In genomic region chr11:5787671-5788055, GRCm38 (mm10) we compare ENCODE assay signal across 9 mouse cellular contexts. TPM values are rescaled to one million over a fixed set of nuclear protein-coding genes. Genes with fewer than 3 reads are reported as not detected.
DNase-seq lines count a peak whose midpoint lies in the region; ATAC-seq and TF ChIP-seq lines count a peak whose summit lies in the region.
"Had no signal": no experiment of that assay in that cellular context is flagged by ENCODE, and none has a peak within 500 bp of the region (broad histone marks: within the 10 kb centered on the region; RNA-seq: fewer than 3 reads in every experiment).

No protein-coding gene starts in this region.

- no peaks in the 10 kb centered on the region for H3K9me3 ChIP-seq in embryonic facial prominence, embryonic 15.5 days (replicated peaks)
- no peaks in the 10 kb centered on the region for H3K9me3 ChIP-seq in limb, embryonic 13.5 days

- H3K4me2 ChIP-seq in embryonic facial prominence, embryonic 15.5 days (replicated peaks), result peak overlapping the region; percentile 79
- H3K4me2 ChIP-seq in limb, embryonic 13.5 days (replicated peaks), result peak overlapping the region; percentile 90

- H3K9ac ChIP-seq in embryonic facial prominence, embryonic 15.5 days, result peak overlapping the region; percentile 83
- peak overlapping the region; percentile 85 for H3K9ac ChIP-seq in limb, embryonic 13.5 days

- H3K27me3 ChIP-seq in embryonic facial prominence, embryonic 15.5 days, result no peaks in the 10 kb centered on the region
- H3K27me3 ChIP-seq in limb, embryonic 13.5 days, result no peaks in the 10 kb centered on the region
- no peaks in the 10 kb centered on the region for H3K27me3 ChIP-seq in small intestine, adult 2 months (ENCODE audit: control insufficient read depth, insufficient read depth, low read length)

- no peak for ATAC-seq in embryonic facial prominence, embryonic 15.5 days (ENCODE audit: insufficient number of reproducible peaks, low FRiP score, low TSS enrichment, low read depth)
- ATAC-seq in limb, embryonic 13.5 days (ENCODE audit: low FRiP score, low read depth), result no peak
- no peak for ATAC-seq in erythroid progenitor cell, adult 5-6 weeks (replicated peaks; ENCODE audit: low FRiP score, poor library complexity, severe bottlenecking)

- WGBS in lung, adult 2 months, result 31% methylated on average over 8 of the region's 8 CpGs
- 36% methylated on average over 8 of the region's 8 CpGs for WGBS in embryonic facial prominence, embryonic 15.5 days
- 31% methylated on average over 8 of the region's 8 CpGs for WGBS in limb, embryonic 13.5 days
- WGBS in small intestine, adult 2 months, result 18% methylated on average over 8 of the region's 8 CpGs

- peak overlapping the region; percentile 71 for H3K4me3 ChIP-seq in lung, adult 2 months (replicated peaks; ENCODE audit: extremely low read depth, low read depth, low read length)
- peak overlapping the region; percentile 58 for H3K4me3 ChIP-seq in embryonic facial prominence, embryonic 15.5 days (replicated peaks)
- H3K4me3 ChIP-seq in limb, embryonic 13.5 days, result peak overlapping the region; percentile 78
- peak overlapping the region; percentile 88 for H3K4me3 ChIP-seq in small intestine, adult 2 months (ENCODE audit: low read depth, low read length)

- H3K36me3 ChIP-seq in embryonic facial prominence, embryonic 15.5 days, result peaks cover 19% of the 10 kb centered on the region
- H3K36me3 ChIP-seq in limb, embryonic 13.5 days, result peaks cover 12% of the 10 kb centered on the region
- peaks cover 16% of the 10 kb centered on the region for H3K36me3 ChIP-seq in small intestine, adult 2 months (ENCODE audit: control insufficient read depth, insufficient read depth, low read length)

- TF ChIP-seq POLR2A in lung, adult 2 months (IDR thresholded peaks at IDR 0.05; ENCODE audit: borderline replicate concordance, extremely low read depth, low read depth, low read length), result no peak
- no peak for TF ChIP-seq POLR2A in small intestine, adult 2 months (IDR thresholded peaks at IDR 0.05; ENCODE audit: low read depth, low read length)

- H3K27ac ChIP-seq in embryonic facial prominence, embryonic 15.5 days (replicated peaks), result peak overlapping the region; percentile 93
- peak overlapping the region; percentile 86; the same call in 1 of the 2 replicates for H3K27ac ChIP-seq in limb, embryonic 13.5 days
- peak overlapping the region; percentile 93 for H3K27ac ChIP-seq in small intestine, adult 2 months (ENCODE audit: insufficient read depth, low read depth, low read length)

- no peak for DNase-seq in lung, adult 2 months
- DNase-seq in lung, postnatal 10 days, result no peak
- no peak for DNase-seq in frontal cortex, adult 2 months (ENCODE audit: extremely low spot score in 1 of 2, low spot score in 1 of 2)
- DNase-seq in frontal cortex, postnatal 36 days (ENCODE audit: low spot score in 2 of 2), result no peak

- H3K4me1 ChIP-seq in lung, adult 2 months (ENCODE audit: control insufficient read depth, insufficient read depth, low read length), result peaks cover 3% of the 10 kb centered on the region; the same call in 1 of the 2 replicates
- H3K4me1 ChIP-seq in embryonic facial prominence, embryonic 15.5 days, result peaks cover 22% of the 10 kb centered on the region
- H3K4me1 ChIP-seq in limb, embryonic 13.5 days, result peaks cover 24% of the 10 kb centered on the region
- H3K4me1 ChIP-seq in small intestine, adult 2 months (ENCODE audit: control insufficient read depth, insufficient read depth, insufficient read length, low read length), result peaks cover 20% of the 10 kb centered on the region; the same call in 1 of the 2 replicates

- no peak for TF ChIP-seq CTCF in lung, adult 2 months (IDR thresholded peaks at IDR 0.05; ENCODE audit: insufficient read depth, low read length)
- no peak for TF ChIP-seq CTCF in small intestine, adult 2 months (IDR thresholded peaks at IDR 0.05; ENCODE audit: extremely low read depth, insufficient read length, insufficient replicate concordance, low read depth, low read length)

RNA-seq across cellular contexts. Expression of gene Dbnl, which starts 0.6 kb away (rescaled TPM):
- 69.8 and 91.4 TPM in 2 replicates for polyA plus RNA-seq in lung, adult 2 months (2012; rRNA removed)
- polyA plus RNA-seq in embryonic facial prominence, embryonic 15.5 days (2015; fragmentation: Nextera tagmentation; extraction: Ambion mirVana), result 118 and 128 TPM in 2 replicates
- 123 and 126 TPM in 2 replicates for polyA plus RNA-seq in limb, embryonic 13.5 days (2015; fragmentation: Nextera tagmentation; extraction: Ambion mirVana)
- polyA plus RNA-seq in small intestine, adult 2 months (2012; rRNA removed), result 60.0 and 109 TPM in 2 replicates
- 19.5 and 23.9 TPM in 2 replicates for total RNA-seq in erythroid progenitor cell, adult 5-6 weeks (2015; ENCODE audit: low replicate concordance)
- 23.1 and 26.2 TPM in 2 replicates for total RNA-seq in erythroid progenitor cell, adult 5-6 weeks (2017; ENCODE audit: low replicate concordance)
- 74.8 and 85.2 TPM in 2 replicates for polyA plus RNA-seq in frontal cortex, adult 2 months (2012; rRNA removed)

RNA-seq across cellular contexts. Expression of gene Pgam2, which starts 15.9 kb away (rescaled TPM):
- 14.4 and 79.5 TPM in 2 replicates for polyA plus RNA-seq in lung, adult 2 months (2012; rRNA removed)
- polyA plus RNA-seq in embryonic facial prominence, embryonic 15.5 days (2015; fragmentation: Nextera tagmentation; extraction: Ambion mirVana), result 71.2 and 107 TPM in 2 replicates
- 57.5 and 63.3 TPM in 2 replicates for polyA plus RNA-seq in limb, embryonic 13.5 days (2015; fragmentation: Nextera tagmentation; extraction: Ambion mirVana)
- 0.35 TPM in 1 of 2 replicates, not detected in the other for polyA plus RNA-seq in small intestine, adult 2 months (2012; rRNA removed)
- total RNA-seq in erythroid progenitor cell, adult 5-6 weeks (2015; ENCODE audit: low replicate concordance), result not detected in 2 replicates
- total RNA-seq in erythroid progenitor cell, adult 5-6 weeks (2017; ENCODE audit: low replicate concordance), result not detected in 2 replicates
- 9.4 and 11.0 TPM in 2 replicates for polyA plus RNA-seq in frontal cortex, adult 2 months (2012; rRNA removed)
- total RNA-seq: adrenal gland, postnatal 36 days had no signal

RNA-seq across cellular contexts. Expression of gene Urgcp, which starts 25.5 kb away (rescaled TPM):
- 21.5 and 21.9 TPM in 2 replicates for polyA plus RNA-seq in lung, adult 2 months (2012; rRNA removed)
- 29.4 and 30.1 TPM in 2 replicates for polyA plus RNA-seq in embryonic facial prominence, embryonic 15.5 days (2015; fragmentation: Nextera tagmentation; extraction: Ambion mirVana)
- 27.1 and 29.2 TPM in 2 replicates for polyA plus RNA-seq in limb, embryonic 13.5 days (2015; fragmentation: Nextera tagmentation; extraction: Ambion mirVana)
- 18.6 and 45.5 TPM in 2 replicates for polyA plus RNA-seq in small intestine, adult 2 months (2012; rRNA removed)
- 5.4 TPM in 2 replicates for total RNA-seq in erythroid progenitor cell, adult 5-6 weeks (2015; ENCODE audit: low replicate concordance)
- 4.9 and 15.3 TPM in 2 replicates for total RNA-seq in erythroid progenitor cell, adult 5-6 weeks (2017; ENCODE audit: low replicate concordance)
- 33.8 and 34.4 TPM in 2 replicates for polyA plus RNA-seq in frontal cortex, adult 2 months (2012; rRNA removed)

RNA-seq across cellular contexts. Expression of gene Polm, which starts 50.2 kb away (rescaled TPM):
- polyA plus RNA-seq in lung, adult 2 months (2012; rRNA removed), result 28.1 and 34.2 TPM in 2 replicates
- polyA plus RNA-seq in embryonic facial prominence, embryonic 15.5 days (2015; fragmentation: Nextera tagmentation; extraction: Ambion mirVana), result 10.4 and 12.0 TPM in 2 replicates
- 10.5 and 11.4 TPM in 2 replicates for polyA plus RNA-seq in limb, embryonic 13.5 days (2015; fragmentation: Nextera tagmentation; extraction: Ambion mirVana)
- 23.2 and 37.7 TPM in 2 replicates for polyA plus RNA-seq in small intestine, adult 2 months (2012; rRNA removed)
- 2.5 and 11.2 TPM in 2 replicates for total RNA-seq in erythroid progenitor cell, adult 5-6 weeks (2015; ENCODE audit: low replicate concordance)
- 1.3 and 10.4 TPM in 2 replicates for total RNA-seq in erythroid progenitor cell, adult 5-6 weeks (2017; ENCODE audit: low replicate concordance)
- 10.8 and 15.9 TPM in 2 replicates for polyA plus RNA-seq in frontal cortex, adult 2 months (2012; rRNA removed)
